Mouse (Mus musculus) heart, postnatal 0 days (tissue): ENCODE data around the gene Gm49354. TPM values are rescaled to one million over a fixed set of nuclear protein-coding genes. Genes with fewer than 3 reads are reported as not detected.
A peak's percentile ranks its signal among the peaks of the same experiment; 100 is the strongest.

Source experiments
- ATAC-seq: fragments of 200-750 bp; cut with Nextera tagmentation; 2 replicates; pipeline ENCODE4 v1.8.0; 2017; ENCODE audit warnings: low read depth, moderate number of reproducible peaks, moderate library complexity; ENCODE audit not compliant: insufficient read depth
- DNase-seq: peaks from one replicate; pipeline ENCODE4 v3.0.0-alpha.2; 2016; ENCODE audit warnings: low spot score
- H3K27ac ChIP-seq: fragments of 300-500 bp; sonication (generic); 2 replicates; pipeline ENCODE4 v1.5.1; 2014; ENCODE audit warnings: low read depth, mild to moderate bottlenecking
- H3K27me3 ChIP-seq: fragments of 300-500 bp; sonication (generic); 2 replicates; pipeline ENCODE4 v1.6.1; 2014; ENCODE audit warnings: low read length, mixed read lengths; ENCODE audit not compliant: control insufficient read depth, insufficient read depth
- H3K36me3 ChIP-seq: fragments of 300-500 bp; sonication (generic); replicated peaks from 2 replicates; pipeline ENCODE4 v1.6.1; 2014; ENCODE audit warnings: low read length, mixed read lengths; ENCODE audit not compliant: control insufficient read depth, insufficient read depth
- H3K4me1 ChIP-seq: fragments of 300-500 bp; sonication (generic); 2 replicates; pipeline ENCODE4 v1.6.1; 2014; ENCODE audit warnings: antibody characterized with exemption; ENCODE audit not compliant: control insufficient read depth, insufficient read depth
- H3K4me2 ChIP-seq: fragments of 300-500 bp; sonication (generic); 2 replicates; pipeline ENCODE4 v1.6.1; 2014; ENCODE audit warnings: low read depth, mild to moderate bottlenecking, low read length, moderate library complexity
- H3K4me3 ChIP-seq: fragments of 300-500 bp; sonication (generic); 2 replicates; pipeline ENCODE4 v1.5.1; 2014; ENCODE audit warnings: low read depth, low read length
- H3K9ac ChIP-seq: fragments of 300-500 bp; sonication (generic); replicated peaks from 2 replicates; pipeline ENCODE4 v1.6.1; 2014; ENCODE audit warnings: low read depth, low read length, mixed read lengths
- H3K9me3 ChIP-seq: fragments of 300-500 bp; sonication (generic); replicated peaks from 2 replicates; pipeline ENCODE4 v1.6.1; 2016; ENCODE audit warnings: low read length; ENCODE audit not compliant: control insufficient read depth
- CTCF ChIP-seq: IDR thresholded peaks from 2 replicates; pipeline ENCODE4 v1.5.1; 2016; ENCODE audit warnings: antibody characterized with exemption, control low read depth, low read depth
- EP300 ChIP-seq: IDR thresholded peaks from 2 replicates; pipeline ENCODE4 v1.6.1; 2016; ENCODE audit warnings: antibody characterized with exemption, low read depth
- WGBS: fragments of 180-500 bp; shearing (Covaris S2); extraction: QIAGEN DNeasy Blood & Tissue Kit; methylation state at CpG from one replicate; pipeline ENCODE4 v1.1.7; 2014; 5-methylcytosine and 5-hydroxymethylcytosine counted together
- polyA plus RNA-seq: library from polyadenylated mRNA; unstranded; fragments of >200 nt; fragmentation: Nextera tagmentation; extraction: Ambion mirVana; gene quantifications from 2 replicates; pipeline ENCODE4 v1.2.1, GENCODE M21; 2015
- total RNA-seq: library from RNA; depleted of rRNA; stranded (reverse); fragments of >200 nt; gene quantifications from 2 replicates; pipeline ENCODE4 v1.2.3, GENCODE M21; 2014; ENCODE audit warnings: low replicate concordance

Gene Gm49354
- total and polyA plus RNA-seq, 2 experiments from 2014 or later = not detected

- Histone ChIP-seq H3K4me1 (peaks cover 46% of the 10 kb centered on the region), H3K9me3 (no peaks in the 10 kb centered on the region), H3K9ac (peak overlapping the region; percentile 98), H3K4me2 (peak overlapping the region; percentile 61), H3K27ac (peak overlapping the region; percentile 97), H3K36me3 (peaks cover 28% of the 10 kb centered on the region), H3K4me3 (peak overlapping the region; percentile 94; the same call in 1 of the 2 replicates), H3K27me3 (no peaks in the 10 kb centered on the region)
- ATAC-seq = peak; percentile 19; the same call in 1 of the 2 replicates
- TF ChIP-seq EP300 = no peak; the same call in 1 of the 2 replicates
- no peak for TF ChIP-seq CTCF
- DNase-seq = peak; percentile 95
- WGBS = 3% methylated on average over 9 of the region's 9 CpGs
Measured at GRCm38 (mm10) chr13:59771257-59771656, 10.8 kb downstream of the Gm49354 start.

GRCm38 (mm10) chr13:59770847-59771246 is 11.2 kb downstream of the Gm49354 start:
- H3K9ac ChIP-seq = peak overlapping the region; percentile 98
- peaks cover 50% of the 10 kb centered on the region for H3K4me1 ChIP-seq
- H3K4me2 ChIP-seq = peak overlapping the region; percentile 61
- peak overlapping the region; percentile 97 for H3K27ac ChIP-seq
- 18% methylated on average over 9 of the region's 9 CpGs for WGBS
- H3K36me3 ChIP-seq = peaks cover 26% of the 10 kb centered on the region
- H3K27me3 ChIP-seq = no peaks in the 10 kb centered on the region
- DNase-seq (peak; percentile 42), ATAC-seq (no peak)
- H3K9me3 ChIP-seq = no peaks in the 10 kb centered on the region
- TF ChIP-seq CTCF = no peak
- no peak for TF ChIP-seq EP300
- peak overlapping the region; percentile 94 for H3K4me3 ChIP-seq

- DNase-seq = peak; percentile 91
- Histone ChIP-seq H3K4me3 (peak overlapping the region; percentile 94), H3K4me1 (peaks cover 51% of the 10 kb centered on the region), H3K36me3 (peaks cover 26% of the 10 kb centered on the region), H3K27me3 (no peaks in the 10 kb centered on the region), H3K9me3 (no peaks in the 10 kb centered on the region), H3K27ac (peak overlapping the region; percentile 97), H3K9ac (peak overlapping the region; percentile 98), H3K4me2 (peak overlapping the region; percentile 61)
- TF ChIP-seq EP300 (no peak; the same call in 1 of the 2 replicates), CTCF (peak; percentile 29)
- under 1% methylated on average over 28 of the region's 28 CpGs for WGBS
- peak; percentile 73 for ATAC-seq
Measured at GRCm38 (mm10) chr13:59770164-59770562, 11.9 kb downstream of the Gm49354 start.

- ATAC-seq (peak; percentile 95), DNase-seq (peak; percentile 95)
- Histone ChIP-seq H3K9ac (peak within 1 kb of the TSS; percentile 98), H3K4me2 (peak within 1 kb of the TSS; percentile 68), H3K36me3 (peaks cover 20% of the 10 kb centered on the region), H3K4me1 (peaks cover 45% of the 10 kb centered on the region), H3K27me3 (no peaks in the 10 kb centered on the region), H3K27ac (peak within 1 kb of the TSS; percentile 97), H3K4me3 (peak within 1 kb of the TSS; percentile 94), H3K9me3 (no peaks in the 10 kb centered on the region)
- TF ChIP-seq CTCF (no peak), EP300 (no peak)
- under 1% methylated on average over 89 of the region's 91 CpGs for WGBS
Measured at GRCm38 (mm10) chr13:59769296-59770163, 12.5 kb downstream of the Gm49354 start, which contains the start of gene Isca1. TSS of gene Isca1 (minus strand) at chr13:59769810.

GRCm38 (mm10) chr13:59768531-59768930 is 13.5 kb downstream of the Gm49354 start:
- Histone ChIP-seq H3K36me3 (peaks cover 20% of the 10 kb centered on the region; the same call in 1 of the 2 replicates), H3K4me2 (peak overlapping the region; percentile 68), H3K4me1 (peaks cover 52% of the 10 kb centered on the region), H3K27me3 (no peaks in the 10 kb centered on the region), H3K9me3 (no peaks in the 10 kb centered on the region), H3K27ac (peak overlapping the region; percentile 97), H3K9ac (peak overlapping the region; percentile 98), H3K4me3 (peak overlapping the region; percentile 94)
- TF ChIP-seq CTCF (no peak), EP300 (no peak)
- 11% methylated on average over 13 of the region's 13 CpGs for WGBS
- DNase-seq (no peak), ATAC-seq (no peak)
